Mouse (Mus musculus): ENCODE measurements around the gene C3. TPM values are rescaled to one million over a fixed set of nuclear protein-coding genes. Genes with fewer than 3 reads are reported as not detected.

Gene C3
- polyA plus RNA-seq, 1 experiment from 2014 or later: 9.3 TPM

- H3K27me3 ChIP-seq (ENCODE audit: control insufficient read depth, insufficient read depth, low read length): no peaks in the 10 kb centered on the region
- 0% methylated on average over 39 of the region's 52 CpGs for WGBS
- peak within 1 kb of the TSS; percentile 88 for H3K4me2 ChIP-seq (replicated peaks; ENCODE audit: low read depth)
- peaks cover 6% of the 10 kb centered on the region; the same call in 1 of the 2 replicates for H3K4me1 ChIP-seq (replicated peaks; ENCODE audit: control insufficient read depth, insufficient read depth)
- peak within 1 kb of the TSS; percentile 67 for H3K9ac ChIP-seq (ENCODE audit: low read length)
- H3K27ac ChIP-seq (replicated peaks): peak within 1 kb of the TSS; percentile 96
- peak within 1 kb of the TSS; percentile 78 for H3K4me3 ChIP-seq (ENCODE audit: low read depth, low read length)
- H3K36me3 ChIP-seq (ENCODE audit: control insufficient read depth, insufficient read depth, low read length): peaks cover 10% of the 10 kb centered on the region; the same call in 1 of the 2 replicates
- H3K9me3 ChIP-seq (ENCODE audit: control insufficient read depth, low read length): no peaks in the 10 kb centered on the region
- DNase-seq (ENCODE audit: low spot score) (peak; percentile 97), ATAC-seq (ENCODE audit: low FRiP score, low TSS enrichment) (peak; percentile 61)
- TF ChIP-seq EP300 (optimal IDR thresholded peaks at IDR 0.05) (no peak), CTCF (IDR thresholded peaks at IDR 0.05; ENCODE audit: low read depth) (peak; percentile 56)
These were observed 21.5 kb upstream of the C3 start, which contains the start of gene Trip10 for GRCm38 (mm10) chr17:57249186-57250181. TSS of gene Trip10 (plus strand) at chr17:57249455.

- Histone ChIP-seq H3K4me3 (ENCODE audit: low read depth, low read length) (peak overlapping the region; percentile 78), H3K9me3 (ENCODE audit: control insufficient read depth, low read length) (no peaks in the 10 kb centered on the region), H3K4me1 (replicated peaks; ENCODE audit: control insufficient read depth, insufficient read depth) (peaks cover 6% of the 10 kb centered on the region; the same call in 1 of the 2 replicates), H3K27ac (replicated peaks) (peak overlapping the region; percentile 96), H3K4me2 (replicated peaks; ENCODE audit: low read depth) (peak overlapping the region; percentile 88), H3K9ac (ENCODE audit: low read length) (peak overlapping the region; percentile 56), H3K36me3 (ENCODE audit: control insufficient read depth, insufficient read depth, low read length) (peaks cover 7% of the 10 kb centered on the region), H3K27me3 (ENCODE audit: control insufficient read depth, insufficient read depth, low read length) (no peaks in the 10 kb centered on the region)
- ATAC-seq (ENCODE audit: low FRiP score, low TSS enrichment) (no peak), DNase-seq (ENCODE audit: low spot score) (no peak)
- 4% methylated on average over 13 of the region's 13 CpGs for WGBS
- TF ChIP-seq CTCF (IDR thresholded peaks at IDR 0.05; ENCODE audit: low read depth) (no peak), EP300 (optimal IDR thresholded peaks at IDR 0.05) (no peak)
These were observed 20.8 kb upstream of the C3 start for GRCm38 (mm10) chr17:57248771-57249170.

GRCm38 (mm10) chr17:57248201-57248699, 20.3 kb upstream of the C3 start, which contains the start of gene Gpr108:
TSS of gene Gpr108 (minus strand) at chr17:57248446.
- Histone ChIP-seq H3K4me3 (ENCODE audit: low read depth, low read length) (peak within 1 kb of the TSS; percentile 85), H3K27ac (replicated peaks) (peak within 1 kb of the TSS; percentile 96), H3K36me3 (ENCODE audit: control insufficient read depth, insufficient read depth, low read length) (peaks cover 5% of the 10 kb centered on the region), H3K4me1 (replicated peaks; ENCODE audit: control insufficient read depth, insufficient read depth) (peaks cover 6% of the 10 kb centered on the region; the same call in 1 of the 2 replicates), H3K9ac (ENCODE audit: low read length) (peak within 1 kb of the TSS; percentile 86), H3K4me2 (replicated peaks; ENCODE audit: low read depth) (peak within 1 kb of the TSS; percentile 88), H3K27me3 (ENCODE audit: control insufficient read depth, insufficient read depth, low read length) (no peaks in the 10 kb centered on the region), H3K9me3 (ENCODE audit: control insufficient read depth, low read length) (no peaks in the 10 kb centered on the region)
- peak; percentile 92 for TF ChIP-seq CTCF (IDR thresholded peaks at IDR 0.05; ENCODE audit: low read depth)
- no peak for TF ChIP-seq EP300 (optimal IDR thresholded peaks at IDR 0.05)
- DNase-seq (ENCODE audit: low spot score) (peak; percentile 89), ATAC-seq (ENCODE audit: low FRiP score, low TSS enrichment) (peak; percentile 76)
- WGBS: under 1% methylated on average over 12 of the region's 12 CpGs

GRCm38 (mm10) chr17:57247393-57248200, 19.7 kb upstream of the C3 start:
- H3K27ac ChIP-seq (replicated peaks): peak overlapping the region; percentile 96
- under 1% methylated on average over 46 of the region's 46 CpGs for WGBS
- peak overlapping the region; percentile 88 for H3K4me2 ChIP-seq (replicated peaks; ENCODE audit: low read depth)
- H3K9ac ChIP-seq (ENCODE audit: low read length): peak overlapping the region; percentile 86
- no peaks in the 10 kb centered on the region for H3K27me3 ChIP-seq (ENCODE audit: control insufficient read depth, insufficient read depth, low read length)
- TF ChIP-seq EP300 (optimal IDR thresholded peaks at IDR 0.05) (no peak), CTCF (IDR thresholded peaks at IDR 0.05; ENCODE audit: low read depth) (no peak)
- DNase-seq (ENCODE audit: low spot score) (peak; percentile 90), ATAC-seq (ENCODE audit: low FRiP score, low TSS enrichment) (peak; percentile 95)
- peak overlapping the region; percentile 85 for H3K4me3 ChIP-seq (ENCODE audit: low read depth, low read length)
- H3K4me1 ChIP-seq (replicated peaks; ENCODE audit: control insufficient read depth, insufficient read depth): peaks cover 6% of the 10 kb centered on the region; the same call in 1 of the 2 replicates
- H3K9me3 ChIP-seq (ENCODE audit: control insufficient read depth, low read length): no peaks in the 10 kb centered on the region
- H3K36me3 ChIP-seq (ENCODE audit: control insufficient read depth, insufficient read depth, low read length): peaks cover 6% of the 10 kb centered on the region

- Histone ChIP-seq H3K4me1 (replicated peaks; ENCODE audit: control insufficient read depth, insufficient read depth) (peaks cover 6% of the 10 kb centered on the region; the same call in 1 of the 2 replicates), H3K9me3 (ENCODE audit: control insufficient read depth, low read length) (no peaks in the 10 kb centered on the region), H3K4me2 (replicated peaks; ENCODE audit: low read depth) (peak overlapping the region; percentile 79), H3K27me3 (ENCODE audit: control insufficient read depth, insufficient read depth, low read length) (no peaks in the 10 kb centered on the region), H3K27ac (replicated peaks) (peak overlapping the region; percentile 90), H3K4me3 (ENCODE audit: low read depth, low read length) (peak overlapping the region; percentile 85), H3K9ac (ENCODE audit: low read length) (peak overlapping the region; percentile 86), H3K36me3 (ENCODE audit: control insufficient read depth, insufficient read depth, low read length) (peaks cover 10% of the 10 kb centered on the region)
- DNase-seq (ENCODE audit: low spot score) (peak; percentile 43), ATAC-seq (ENCODE audit: low FRiP score, low TSS enrichment) (no peak)
- WGBS: 4% methylated on average over 18 of the region's 18 CpGs
- TF ChIP-seq EP300 (optimal IDR thresholded peaks at IDR 0.05) (no peak), CTCF (IDR thresholded peaks at IDR 0.05; ENCODE audit: low read depth) (peak; percentile 61)
These were observed 18.9 kb upstream of the C3 start for GRCm38 (mm10) chr17:57246663-57247392.

All from stomach, postnatal 0 days (tissue).